Mouse (Mus musculus) brown adipose tissue, adult 24 weeks (tissue): Measurements from ENCODE around the gene Ephb3. TPM values are rescaled to one million over a fixed set of nuclear protein-coding genes. Genes with fewer than 3 reads are reported as not detected.

ENCODE experiments used
- H3K27ac ChIP-seq: fragments of 200-500 bp; replicated peaks from 2 replicates; pipeline ENCODE4 v1.5.1; 2012; ENCODE audit warnings: low read depth, mild to moderate bottlenecking, low read length
- H3K4me1 ChIP-seq: fragments of 200-500 bp; 2 replicates; pipeline ENCODE4 v1.6.1; 2012; ENCODE audit warnings: low read length, mixed read lengths; ENCODE audit not compliant: control insufficient read depth, insufficient read depth, insufficient read length
- H3K4me3 ChIP-seq: fragments of 200-500 bp; 2 replicates; pipeline ENCODE4 v1.5.1; 2012; ENCODE audit warnings: low read depth, mild to moderate bottlenecking, low read length, moderate library complexity; ENCODE audit not compliant: insufficient read depth
- polyA plus RNA-seq: library from polyadenylated mRNA; stranded (reverse); fragments of >200 nt; gene quantifications from 2 replicates; pipeline ENCODE4 v1.2.4, GENCODE M21; 2012; ENCODE audit not compliant: missing spikeins, insufficient read depth, insufficient read length

Gene Ephb3
- polyA plus RNA-seq, 1 experiment, result not detected

DNA sequence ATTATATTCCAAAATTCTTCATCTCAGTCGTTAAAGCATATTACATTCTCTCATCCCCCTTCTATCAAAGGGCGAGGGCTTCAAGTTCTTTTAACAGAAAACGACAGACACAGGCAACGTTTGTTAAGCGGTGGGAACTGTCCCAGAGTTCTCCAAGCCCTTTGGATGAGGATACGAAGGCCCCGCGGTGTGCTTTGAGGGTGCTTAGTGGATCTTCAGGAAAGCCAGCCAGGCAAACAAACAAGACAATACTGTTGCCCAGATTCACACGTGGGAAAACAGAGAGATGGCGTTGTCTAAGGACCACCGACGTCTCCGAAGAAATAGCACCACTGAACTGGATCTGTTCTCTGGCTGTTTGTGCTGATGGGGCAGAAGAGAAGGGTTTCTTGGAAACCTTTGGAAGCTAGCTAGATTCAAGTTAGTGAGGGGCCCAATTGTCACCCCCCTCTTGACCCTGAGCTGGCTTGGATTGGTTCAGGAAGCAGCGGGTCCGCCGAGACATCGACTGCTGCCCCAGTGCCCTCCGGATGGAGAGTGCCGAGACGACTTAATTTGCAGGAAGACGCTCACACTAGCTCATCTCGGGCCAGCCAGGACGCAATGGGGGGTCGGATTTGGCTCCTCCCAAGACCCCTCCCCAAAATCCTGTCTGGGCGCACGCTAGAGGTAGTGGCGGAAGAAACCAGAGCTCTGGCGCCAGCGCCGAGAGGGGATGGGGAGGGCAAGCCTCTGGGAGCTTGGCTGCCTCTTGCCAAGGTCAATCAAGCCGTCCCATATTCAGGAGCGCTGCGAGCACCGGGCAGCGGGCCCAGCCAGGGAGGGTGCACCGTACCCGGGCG, 43.5 kb downstream of the Ephb3 start:
- Histone ChIP-seq H3K4me3 (0 out of 2 replicates have a peak overlapping the region, but pooled peaks have one; percentile 12), H3K27ac (no peak overlapping the region), H3K4me1 (no peaks in the 10 kb centered on the region; the same call in 1 of the 2 replicates)

DNA sequence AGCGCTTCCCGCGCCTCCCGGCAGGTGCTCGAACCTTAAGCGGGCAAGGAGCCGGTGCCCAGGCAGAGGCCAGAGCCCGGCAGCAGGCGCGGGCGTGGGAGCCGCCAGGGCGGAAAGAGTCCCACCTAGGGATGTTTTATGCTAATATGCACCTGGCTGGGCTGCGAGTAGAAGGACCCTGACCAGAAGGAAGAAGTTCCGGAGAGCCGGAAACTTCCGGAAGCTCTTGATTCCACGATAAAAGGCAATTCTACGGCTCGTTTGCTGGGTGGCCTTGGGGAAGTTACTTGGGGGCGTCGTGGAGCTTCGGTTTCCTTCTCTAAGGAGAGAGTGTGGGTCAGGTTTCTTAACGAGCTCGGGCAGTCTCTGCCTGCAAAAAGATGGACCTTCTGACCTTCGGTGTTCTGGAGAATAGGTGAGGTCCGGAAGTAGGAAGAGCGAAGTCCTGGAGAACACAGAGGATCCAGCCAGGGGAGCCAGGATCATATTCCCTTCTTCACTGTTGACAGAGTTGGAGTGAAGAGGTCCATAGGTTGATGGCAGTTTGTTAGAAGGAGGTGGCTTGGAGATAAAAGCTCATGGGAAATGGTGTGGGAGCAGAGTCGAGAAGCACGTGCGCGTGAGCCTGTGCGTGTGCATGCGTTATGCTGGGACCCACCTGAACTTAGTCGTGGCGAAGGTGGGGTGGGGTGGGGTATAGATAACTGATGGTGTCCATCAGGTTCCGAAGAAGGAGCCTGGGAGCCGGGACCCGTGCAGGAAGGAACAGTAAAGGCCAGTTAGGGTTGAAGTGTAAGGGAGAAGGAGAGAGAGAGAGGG, 44.4 kb downstream of the Ephb3 start:
- Histone ChIP-seq H3K4me1 (no peaks in the 10 kb centered on the region; the same call in 1 of the 2 replicates), H3K4me3 (0 out of 2 replicates have a peak overlapping the region, but pooled peaks have one; percentile 12), H3K27ac (no peak overlapping the region)

- Histone ChIP-seq H3K4me3 (no peak overlapping the region), H3K4me1 (no peaks in the 10 kb centered on the region), H3K27ac (no peak overlapping the region)
Measured at GRCm38 (mm10) chr16:21252401-21252955, 47.9 kb downstream of the Ephb3 start.

- H3K27ac ChIP-seq, result no peak overlapping the region
Measured at GRCm38 (mm10) chr16:21255574-21256304, 51.2 kb downstream of the Ephb3 start.

DNA sequence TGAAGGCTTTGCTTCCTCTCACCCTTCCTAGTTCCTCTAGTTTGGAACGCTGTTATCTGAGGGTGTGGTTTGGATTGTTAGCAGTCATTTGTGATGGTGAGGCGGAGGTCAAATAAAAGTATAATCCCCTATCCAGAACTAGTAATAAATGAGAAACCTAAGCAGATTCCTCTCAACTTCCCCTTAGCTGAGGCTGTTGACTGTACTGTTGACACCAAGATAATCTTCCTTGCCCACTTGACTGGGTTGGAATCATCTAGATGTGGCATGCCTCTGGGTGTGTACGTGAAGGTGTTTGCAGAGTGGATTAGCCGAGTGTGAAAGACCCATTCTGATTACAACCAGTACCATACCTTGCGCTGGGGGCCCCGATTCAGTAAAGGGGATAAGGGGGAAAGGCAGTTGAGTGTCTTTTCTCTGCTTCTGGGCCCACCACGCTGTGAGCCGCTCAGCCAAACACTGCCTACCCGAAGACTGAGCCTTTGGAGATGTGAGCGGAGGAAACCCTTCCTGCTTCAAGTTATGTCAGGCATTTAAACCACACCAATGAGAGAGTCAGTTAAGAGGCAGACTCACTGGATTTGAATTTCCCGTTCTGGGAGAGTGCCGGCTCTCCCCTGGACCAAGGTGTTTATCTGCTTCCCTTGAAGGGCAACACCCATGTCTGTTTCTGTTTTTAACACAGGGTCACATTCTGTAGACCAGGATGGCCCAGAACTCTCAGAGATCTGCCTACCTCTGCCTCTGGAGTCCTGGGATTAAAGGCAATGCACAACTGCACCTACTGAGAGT, 52.2 kb downstream of the Ephb3 start:
- Histone ChIP-seq H3K4me3 (no peak overlapping the region), H3K4me1 (no peaks in the 10 kb centered on the region), H3K27ac (no peak overlapping the region)

More at GRCm38 (mm10) chr16:21255574-21256304, 51.2 kb downstream of the Ephb3 start:
- H3K4me3 ChIP-seq, result no peak overlapping the region
- no peaks in the 10 kb centered on the region for H3K4me1 ChIP-seq

DNA sequence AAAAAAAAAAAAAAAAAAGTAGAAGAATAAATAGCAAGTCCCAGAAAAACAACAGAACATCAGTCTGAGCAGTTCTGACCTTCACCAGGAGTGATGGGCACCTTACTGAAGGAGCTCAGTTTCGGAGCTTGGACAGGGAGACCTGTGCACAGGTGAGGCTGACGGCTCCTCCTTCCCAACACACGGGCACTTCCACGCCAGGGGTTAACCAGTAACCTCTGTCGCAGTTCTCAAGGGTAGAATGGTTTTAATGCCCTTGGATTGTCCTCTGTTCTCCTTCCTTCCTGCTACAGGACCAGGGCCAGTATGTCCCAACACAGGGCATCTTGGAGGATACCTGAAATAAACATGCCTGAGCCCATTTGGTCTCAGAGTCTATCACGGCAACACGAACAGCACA, 60.9 kb downstream of the Ephb3 start:
- no peaks in the 10 kb centered on the region for H3K4me1 ChIP-seq
- H3K27ac ChIP-seq, result no peak overlapping the region
- no peak overlapping the region for H3K4me3 ChIP-seq

GRCm38 (mm10) chr16:21269775-21270174, 65.2 kb downstream of the Ephb3 start:
- no peak overlapping the region for H3K27ac ChIP-seq
- H3K4me1 ChIP-seq, result no peaks in the 10 kb centered on the region
- no peak overlapping the region for H3K4me3 ChIP-seq

- no peak overlapping the region for H3K4me3 ChIP-seq
- no peaks in the 10 kb centered on the region for H3K4me1 ChIP-seq
- H3K27ac ChIP-seq, result no peak overlapping the region
Measured at GRCm38 (mm10) chr16:21271773-21272247, 67.3 kb downstream of the Ephb3 start.

- no peak overlapping the region for H3K4me3 ChIP-seq
- H3K27ac ChIP-seq, result no peak overlapping the region
- no peaks in the 10 kb centered on the region for H3K4me1 ChIP-seq
Measured at GRCm38 (mm10) chr16:21272748-21273147, 68.2 kb downstream of the Ephb3 start.

Other genes starting within 250 kb of the Ephb3 start
- gene Teddm3, start 50.8 kb upstream of the Ephb3 start, polyA plus RNA-seq, result not detected in 2 replicates
- 17.3 and 17.8 TPM in 2 replicates for gene Vps8, start 218.4 kb downstream of the Ephb3 start, polyA plus RNA-seq